Mouse (Mus musculus): ENCODE measurements around the gene Snx21. TPM values are rescaled to one million over a fixed set of nuclear protein-coding genes. Genes with fewer than 3 reads are reported as not detected.

The Snx21 gene
- total RNA-seq, 2 experiments from 2014 or later: 19.3 to 19.8 TPM

DNA sequence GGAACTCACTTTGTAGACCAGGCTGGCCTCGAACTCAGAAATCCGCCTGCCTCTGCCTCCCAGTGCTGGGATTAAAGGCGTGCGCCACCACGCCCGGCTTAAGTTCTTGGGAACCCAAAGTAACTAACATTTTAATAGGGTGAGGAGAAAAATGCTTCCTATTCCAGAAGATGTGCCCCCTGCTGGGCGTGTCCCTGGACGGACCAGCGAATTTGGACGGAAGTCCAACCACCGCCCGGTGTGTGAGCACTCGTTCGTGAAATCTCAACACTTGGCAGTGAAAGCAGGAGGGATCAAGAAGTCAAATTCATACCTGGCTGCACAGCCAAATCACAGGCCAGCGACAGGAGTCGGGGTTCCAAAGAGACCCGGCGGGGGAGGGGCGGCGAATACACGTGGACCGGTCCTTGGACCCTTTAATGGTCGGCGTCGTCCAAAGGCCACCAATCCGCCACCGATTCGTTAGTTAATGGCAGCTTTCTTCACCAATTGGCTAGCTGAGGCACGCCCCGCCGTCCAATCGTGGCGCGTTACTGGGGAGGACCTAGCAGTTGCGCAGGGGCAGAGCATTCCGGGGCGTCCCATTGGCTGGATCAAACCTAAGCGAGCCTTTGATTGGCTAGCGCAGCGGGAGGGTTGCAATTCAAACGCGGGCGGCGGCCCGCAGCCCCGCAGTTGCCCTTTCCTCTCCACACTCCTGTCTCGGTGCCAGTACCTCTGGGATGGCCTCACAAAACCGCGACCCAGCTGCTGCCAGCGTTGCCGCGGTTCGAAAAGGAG, 16.2 kb upstream of the Snx21 start, which contains the start of gene Ube2c:
Gene Ube2c, plus strand, starts transcription at position 641 of the 780 bp plus-strand sequence.
- peak; percentile 99 for DNase-seq

GRCm38 (mm10) chr2:164770279-164770678, 15.3 kb upstream of the Snx21 start:
- no peak for DNase-seq

- no peak for DNase-seq
Measured at GRCm38 (mm10) chr2:164771123-164771522, 14.5 kb upstream of the Snx21 start.

DNA sequence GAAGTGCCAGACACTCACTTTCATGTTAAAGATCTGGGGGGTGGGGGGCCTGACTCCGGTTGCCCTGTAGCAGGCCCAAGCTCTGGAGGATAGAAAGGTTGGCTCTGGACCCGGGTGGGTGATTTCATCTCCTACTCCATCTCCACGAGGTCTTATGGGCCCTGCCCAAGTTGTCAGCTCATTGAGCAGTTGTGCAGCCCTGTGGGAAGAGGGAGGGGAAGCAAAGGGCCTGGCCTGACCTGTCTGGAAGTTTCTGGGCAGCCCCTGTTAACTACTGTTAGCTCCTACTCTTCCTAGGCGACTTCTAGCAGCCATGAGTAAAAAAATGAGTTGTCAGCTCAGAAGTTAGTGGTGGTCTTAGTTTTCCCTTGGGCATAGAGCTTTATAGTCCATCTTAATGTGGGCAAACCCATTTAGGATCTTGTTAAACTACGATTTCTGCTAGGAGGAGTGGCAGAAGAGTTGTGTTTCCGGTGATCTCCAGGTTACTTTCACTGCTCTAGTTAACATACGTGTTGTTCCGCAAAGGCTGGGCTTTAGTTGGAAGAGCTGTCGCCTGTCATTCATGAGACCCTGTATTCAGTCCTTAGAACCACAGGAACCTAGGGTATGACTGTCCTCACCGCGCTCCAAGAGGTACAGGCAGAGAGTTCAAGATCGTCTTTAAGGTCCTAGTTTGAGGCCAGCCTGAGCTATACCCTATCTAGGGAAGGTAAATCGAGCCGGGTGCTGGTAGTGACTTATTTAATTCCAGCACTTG, 12.2 kb upstream of the Snx21 start:
- DNase-seq: no peak

DNA sequence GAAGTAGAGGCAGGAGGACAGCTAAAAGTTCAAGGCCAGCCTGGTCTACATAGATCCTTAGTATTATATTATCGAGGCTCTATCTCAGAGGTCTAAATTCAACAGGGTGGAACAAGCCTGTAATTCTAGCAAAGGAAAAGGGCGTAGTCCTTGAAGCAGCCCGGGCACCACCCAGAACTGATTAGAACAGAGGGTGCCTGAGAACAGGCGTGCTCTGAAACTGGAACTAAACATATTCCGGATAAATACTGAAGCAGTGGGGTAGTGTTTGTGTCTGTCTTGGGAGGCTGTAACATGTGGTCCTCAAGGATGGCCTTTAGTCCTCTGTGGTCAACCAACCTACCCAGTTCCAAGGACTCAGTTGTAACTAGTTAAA, 11.6 kb upstream of the Snx21 start:
- DNase-seq: no peak

DNA sequence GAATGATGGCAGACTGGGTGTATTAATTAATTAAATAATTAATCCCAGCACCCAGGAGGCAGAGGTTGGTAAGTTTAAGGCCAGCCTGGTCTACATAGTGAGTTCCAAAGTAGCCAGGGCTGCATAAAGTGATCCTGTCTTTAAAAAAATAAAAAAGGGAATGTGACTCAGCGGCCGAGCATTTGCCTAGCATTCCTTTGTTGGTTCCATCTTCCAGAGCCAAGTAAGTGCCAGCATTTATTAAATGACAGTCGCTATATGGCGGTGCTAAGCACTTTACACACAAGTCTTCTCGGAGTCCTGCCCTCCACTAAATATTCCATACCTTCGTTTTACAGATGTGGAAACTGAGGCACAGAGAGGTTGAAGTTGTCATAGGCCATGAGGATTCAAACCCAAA, 9.5 kb upstream of the Snx21 start:
- DNase-seq: no peak

GRCm38 (mm10) chr2:164776801-164777200, 8.8 kb upstream of the Snx21 start:
- DNase-seq: no peak

DNA sequence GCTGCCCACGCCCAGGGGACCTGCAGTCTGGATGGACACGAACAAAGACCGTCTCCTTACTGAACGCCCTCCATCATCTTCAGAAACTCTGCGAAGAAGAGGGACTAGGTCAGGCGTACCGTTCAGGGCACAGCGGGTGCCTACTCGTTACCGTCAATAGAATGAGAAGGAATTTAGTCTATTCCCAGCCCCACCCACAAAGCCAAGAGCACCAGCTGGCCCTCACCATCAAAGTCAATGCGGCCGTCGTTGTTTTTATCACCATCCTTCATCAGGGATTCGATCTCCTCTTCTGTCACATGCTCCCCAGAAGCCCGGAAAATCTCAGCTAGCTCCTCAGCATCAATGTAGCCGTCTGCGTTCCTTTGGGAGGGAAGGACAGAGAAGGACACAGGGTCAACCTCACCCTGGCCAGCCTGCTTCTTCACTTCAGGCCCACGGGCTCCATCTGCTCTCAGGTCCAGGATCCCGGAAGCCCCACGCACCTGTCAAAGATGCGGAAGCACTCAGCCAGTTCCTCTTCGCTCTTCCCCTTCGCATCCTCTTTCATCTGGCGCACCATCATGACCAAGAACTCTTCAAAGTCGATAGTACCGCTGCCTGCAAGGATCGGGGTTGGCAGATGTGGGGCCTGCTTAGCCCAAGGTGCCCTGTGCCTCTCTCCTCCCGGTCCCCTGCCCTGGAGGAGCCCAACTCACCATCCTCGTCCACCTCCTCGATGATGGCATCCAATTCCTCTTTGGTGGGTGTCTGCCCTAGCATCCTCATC, 8.2 kb upstream of the Snx21 start:
- no peak for DNase-seq

GRCm38 (mm10) chr2:164778015-164778287, 7.7 kb upstream of the Snx21 start:
- DNase-seq: no peak

- peak; percentile 78 for DNase-seq
Measured at GRCm38 (mm10) chr2:164778809-164779208, 6.8 kb upstream of the Snx21 start.

GRCm38 (mm10) chr2:164779481-164780086, 6.0 kb upstream of the Snx21 start, which contains the start of gene Tnnc2:
Gene Tnnc2 (minus strand): TSS chr2:164779967.
- DNase-seq: peak; percentile 86

DNA sequence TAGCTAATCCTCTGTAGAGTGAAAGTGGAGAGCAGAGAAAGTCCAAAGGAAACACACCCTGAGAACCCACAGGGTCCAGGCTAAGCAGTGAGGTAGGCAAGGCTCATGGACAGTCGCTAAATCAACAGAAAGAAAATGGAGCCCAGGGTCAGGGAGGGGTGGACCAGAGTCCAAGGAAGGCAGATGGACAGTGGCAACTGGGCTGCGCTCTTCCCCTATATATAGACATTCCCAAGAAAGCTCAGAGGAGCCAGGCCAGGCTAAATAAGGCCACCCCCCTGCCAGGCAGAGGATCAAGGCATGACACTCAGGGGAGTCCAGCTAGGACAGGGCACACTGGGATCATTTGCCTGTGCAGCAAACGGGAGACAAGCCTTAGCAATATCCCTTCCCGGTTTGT, 3.7 kb upstream of the Snx21 start:
- peak; percentile 82 for DNase-seq

DNA sequence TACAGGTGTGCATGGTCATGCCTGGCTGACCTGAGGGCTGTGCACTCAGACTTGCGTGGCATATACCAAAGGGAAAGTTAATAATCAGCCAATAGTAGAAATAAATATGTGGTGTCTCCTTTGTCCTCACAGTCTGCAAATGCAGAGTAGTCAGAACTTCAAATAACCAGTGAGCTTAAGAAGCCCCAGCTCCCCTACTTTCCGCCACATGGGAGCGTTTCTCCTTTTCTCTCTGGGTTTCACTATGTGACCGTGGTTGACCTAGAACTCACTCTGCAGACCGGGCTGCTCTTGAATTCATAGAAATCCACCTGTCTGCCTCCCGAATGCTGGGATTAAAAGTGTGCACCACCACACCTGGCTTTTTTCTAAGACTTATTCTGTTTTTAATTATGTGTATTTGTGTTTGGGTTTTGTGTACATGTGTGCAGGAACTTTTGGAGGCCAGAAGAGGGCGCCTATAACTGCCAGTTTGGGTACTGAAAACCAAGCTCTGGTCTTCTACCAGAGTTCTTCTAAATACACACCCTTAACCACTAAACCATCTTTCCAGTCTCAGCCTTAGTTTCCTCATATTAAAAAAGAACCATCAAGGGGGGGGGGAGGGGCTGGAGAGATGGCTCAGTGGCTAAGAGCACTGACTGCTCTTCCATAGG, 1.6 kb upstream of the Snx21 start:
- DNase-seq: no peak

- no peak for DNase-seq
Measured at GRCm38 (mm10) chr2:164784869-164785420, 678 bp upstream of the Snx21 start.

- no peak for DNase-seq
Measured at GRCm38 (mm10) chr2:164786388-164786885, 814 bp downstream of the Snx21 start.

GRCm38 (mm10) chr2:164787032-164787431, 1.4 kb downstream of the Snx21 start:
- no peak for DNase-seq

GRCm38 (mm10) chr2:164787779-164788178, 2.2 kb downstream of the Snx21 start:
- no peak for DNase-seq

- peak; percentile 10 for DNase-seq
Measured at GRCm38 (mm10) chr2:164788411-164788810, 2.8 kb downstream of the Snx21 start.

DNA sequence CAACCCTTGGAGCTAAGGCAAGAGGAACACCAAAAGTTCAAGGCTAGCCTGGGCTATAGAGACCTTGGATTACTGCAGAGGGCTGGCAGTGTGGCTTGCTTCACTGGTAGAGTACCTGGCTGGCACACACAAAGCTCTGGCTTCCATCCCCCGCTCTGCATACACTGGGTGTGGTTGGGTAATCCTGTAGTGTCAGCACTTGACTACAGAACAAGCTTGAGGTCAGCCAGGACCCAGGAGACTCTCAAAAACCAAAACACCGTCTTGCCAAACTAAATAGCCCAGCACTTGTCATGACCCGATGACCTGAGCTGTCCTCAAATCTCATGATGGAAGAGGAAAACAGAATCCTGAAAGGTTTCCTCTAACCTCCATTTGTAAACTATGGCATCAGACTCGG, 4.8 kb downstream of the Snx21 start:
- no peak for DNase-seq

GRCm38 (mm10) chr2:164791841-164792261, 6.2 kb downstream of the Snx21 start:
- DNase-seq: no peak

All from gastrocnemius, postnatal 25 days (tissue).